Mouse (Mus musculus): ENCODE data around the gene Lurap1. TPM values are rescaled to one million over a fixed set of nuclear protein-coding genes. Genes with fewer than 3 reads are reported as not detected.
A peak's percentile ranks its signal among the peaks of the same experiment; 100 is the strongest.

Lurap1 gene
- polyA plus RNA-seq, 1 experiment from 2014 or later: 0.16 TPM

GRCm38 (mm10) chr4:116159912-116160311 is 8.8 kb upstream of the Lurap1 start:
- peaks cover 6% of the 10 kb centered on the region; the same call in 1 of the 2 replicates for H3K4me1 ChIP-seq (replicated peaks)
- ATAC-seq (ENCODE audit: insufficient read depth): no peak

GRCm38 (mm10) chr4:116157882-116158281 is 6.7 kb upstream of the Lurap1 start:
- 68% methylated on average over 2 of the region's 2 CpGs for WGBS (ENCODE audit: insufficient replicate concordance)
- H3K27ac ChIP-seq (replicated peaks): no peak overlapping the region
- H3K4me2 ChIP-seq: no peak overlapping the region
- no peaks in the 10 kb centered on the region for H3K9me3 ChIP-seq (replicated peaks)
- H3K4me1 ChIP-seq (replicated peaks): peaks cover 6% of the 10 kb centered on the region; the same call in 1 of the 2 replicates
- H3K27me3 ChIP-seq: no peaks in the 10 kb centered on the region
- H3K9ac ChIP-seq: no peak overlapping the region
- peaks cover 60% of the 10 kb centered on the region for H3K36me3 ChIP-seq (replicated peaks)
- no peak for ATAC-seq (ENCODE audit: insufficient read depth)
- no peak overlapping the region for H3K4me3 ChIP-seq (replicated peaks)

More at GRCm38 (mm10) chr4:116159912-116160311, 8.8 kb upstream of the Lurap1 start:
- no peak overlapping the region for H3K4me3 ChIP-seq (replicated peaks)
- no peak overlapping the region for H3K9ac ChIP-seq
- peaks cover 41% of the 10 kb centered on the region for H3K36me3 ChIP-seq (replicated peaks)
- H3K27ac ChIP-seq (replicated peaks): no peak overlapping the region
- no peaks in the 10 kb centered on the region for H3K27me3 ChIP-seq
- WGBS (ENCODE audit: insufficient replicate concordance): 42% methylated on average over 3 of the region's 3 CpGs
- H3K4me2 ChIP-seq: no peak overlapping the region
- no peaks in the 10 kb centered on the region for H3K9me3 ChIP-seq (replicated peaks)

- H3K4me1 ChIP-seq (replicated peaks): peaks cover 29% of the 10 kb centered on the region
- H3K4me2 ChIP-seq: no peak overlapping the region
- H3K36me3 ChIP-seq (replicated peaks): peaks cover 53% of the 10 kb centered on the region
- no peak overlapping the region for H3K9ac ChIP-seq
- H3K27me3 ChIP-seq: no peaks in the 10 kb centered on the region
- no peaks in the 10 kb centered on the region for H3K9me3 ChIP-seq (replicated peaks)
- H3K27ac ChIP-seq (replicated peaks): no peak overlapping the region
- 87% methylated on average over 15 of the region's 15 CpGs for WGBS (ENCODE audit: insufficient replicate concordance)
- no peak for ATAC-seq (ENCODE audit: insufficient read depth)
- H3K4me3 ChIP-seq (replicated peaks): no peak overlapping the region
Measured at GRCm38 (mm10) chr4:116152702-116153101, 1.6 kb upstream of the Lurap1 start.

GRCm38 (mm10) chr4:116150862-116151221 is 296 bp downstream of the Lurap1 start:
- Histone ChIP-seq H3K4me1 (replicated peaks) (peaks cover 29% of the 10 kb centered on the region), H3K4me2 (peak overlapping the region; percentile 95), H3K9me3 (replicated peaks) (no peaks in the 10 kb centered on the region), H3K9ac (peak overlapping the region; percentile 84), H3K36me3 (replicated peaks) (peaks cover 34% of the 10 kb centered on the region), H3K27ac (replicated peaks) (peak overlapping the region; percentile 68), H3K4me3 (replicated peaks) (peak overlapping the region; percentile 73), H3K27me3 (0 out of 2 replicates have a peak, but pooled peaks cover under 1% of the 10 kb centered on the region)
- no peak for ATAC-seq (ENCODE audit: insufficient read depth)
- WGBS (ENCODE audit: insufficient replicate concordance): 28% methylated on average over 4 of the region's 4 CpGs

GRCm38 (mm10) chr4:116150156-116150861 is 829 bp downstream of the Lurap1 start:
- Histone ChIP-seq H3K4me1 (replicated peaks) (peaks cover 29% of the 10 kb centered on the region), H3K9ac (peak overlapping the region; percentile 84), H3K27me3 (peaks cover 6% of the 10 kb centered on the region), H3K9me3 (replicated peaks) (no peaks in the 10 kb centered on the region), H3K27ac (replicated peaks) (peak overlapping the region; percentile 75), H3K4me2 (peak overlapping the region; percentile 95), H3K36me3 (replicated peaks) (peaks cover 31% of the 10 kb centered on the region), H3K4me3 (replicated peaks) (peak overlapping the region; percentile 73)
- peak; percentile 95 for ATAC-seq (ENCODE audit: insufficient read depth)
- under 1% methylated on average over 58 of the region's 73 CpGs for WGBS (ENCODE audit: insufficient replicate concordance)

GRCm38 (mm10) chr4:116149812-116150155 is 1.4 kb downstream of the Lurap1 start:
- Histone ChIP-seq H3K4me3 (replicated peaks) (peak overlapping the region; percentile 73), H3K27ac (replicated peaks) (peak overlapping the region; percentile 75), H3K9me3 (replicated peaks) (no peaks in the 10 kb centered on the region), H3K36me3 (replicated peaks) (peaks cover 27% of the 10 kb centered on the region), H3K4me2 (peak overlapping the region; percentile 95), H3K4me1 (replicated peaks) (peaks cover 30% of the 10 kb centered on the region), H3K9ac (peak overlapping the region; percentile 84), H3K27me3 (peaks cover 11% of the 10 kb centered on the region)
- ATAC-seq (ENCODE audit: insufficient read depth): 0 out of 2 replicates have a peak, but pooled peaks have one; percentile 9
- WGBS (ENCODE audit: insufficient replicate concordance): 34% methylated on average over 6 of the region's 6 CpGs

GRCm38 (mm10) chr4:116143891-116144717 is 7.0 kb downstream of the Lurap1 start:
- peaks cover 11% of the 10 kb centered on the region for H3K4me1 ChIP-seq (replicated peaks)
- peak overlapping the region; percentile 55 for H3K4me3 ChIP-seq (replicated peaks)
- no peaks in the 10 kb centered on the region for H3K9me3 ChIP-seq (replicated peaks)
- WGBS (ENCODE audit: insufficient replicate concordance): 1% methylated on average over 47 of the region's 47 CpGs
- peak overlapping the region; percentile 79 for H3K4me2 ChIP-seq
- H3K9ac ChIP-seq: peak overlapping the region; percentile 40; the same call in 1 of the 2 replicates
- ATAC-seq (ENCODE audit: insufficient read depth): 0 out of 2 replicates have a peak, but pooled peaks have one; percentile 34
- peaks cover 56% of the 10 kb centered on the region for H3K27me3 ChIP-seq
- no peaks in the 10 kb centered on the region for H3K36me3 ChIP-seq (replicated peaks)
- H3K27ac ChIP-seq (replicated peaks): no peak overlapping the region

GRCm38 (mm10) chr4:116143317-116143811 is 7.8 kb downstream of the Lurap1 start:
- WGBS (ENCODE audit: insufficient replicate concordance): 8% methylated on average over 7 of the region's 7 CpGs
- Histone ChIP-seq H3K4me1 (replicated peaks) (peaks cover 11% of the 10 kb centered on the region), H3K9me3 (replicated peaks) (no peaks in the 10 kb centered on the region), H3K27ac (replicated peaks) (no peak overlapping the region), H3K4me3 (replicated peaks) (peak overlapping the region; percentile 55; the same call in 1 of the 2 replicates), H3K36me3 (replicated peaks) (no peaks in the 10 kb centered on the region), H3K27me3 (peaks cover 56% of the 10 kb centered on the region), H3K9ac (no peak overlapping the region), H3K4me2 (peak overlapping the region; percentile 79)
- no peak for ATAC-seq (ENCODE audit: insufficient read depth)

- no peak overlapping the region for H3K9ac ChIP-seq
Measured at GRCm38 (mm10) chr4:116142269-116142668, 8.9 kb downstream of the Lurap1 start.

GRCm38 (mm10) chr4:116141736-116142135 is 9.4 kb downstream of the Lurap1 start:
- Histone ChIP-seq H3K9ac (no peak overlapping the region), H3K4me1 (replicated peaks) (peaks cover 11% of the 10 kb centered on the region), H3K27me3 (peaks cover 56% of the 10 kb centered on the region), H3K36me3 (replicated peaks) (no peaks in the 10 kb centered on the region), H3K9me3 (replicated peaks) (no peaks in the 10 kb centered on the region), H3K4me2 (no peak overlapping the region), H3K4me3 (replicated peaks) (no peak overlapping the region), H3K27ac (replicated peaks) (no peak overlapping the region)
- WGBS (ENCODE audit: insufficient replicate concordance): 62% methylated on average over 1 of the region's 1 CpGs
- ATAC-seq (ENCODE audit: insufficient read depth): no peak

More at GRCm38 (mm10) chr4:116142269-116142668, 8.9 kb downstream of the Lurap1 start:
- Histone ChIP-seq H3K4me1 (replicated peaks) (peaks cover 11% of the 10 kb centered on the region), H3K27me3 (peaks cover 56% of the 10 kb centered on the region), H3K4me3 (replicated peaks) (no peak overlapping the region), H3K36me3 (replicated peaks) (no peaks in the 10 kb centered on the region), H3K4me2 (no peak overlapping the region), H3K27ac (replicated peaks) (no peak overlapping the region), H3K9me3 (replicated peaks) (no peaks in the 10 kb centered on the region)
- no peak for ATAC-seq (ENCODE audit: insufficient read depth)
- WGBS (ENCODE audit: insufficient replicate concordance): 64% methylated on average over 7 of the region's 7 CpGs
